Mouse (Mus musculus) left cerebral cortex, adult 9 months (tissue): ENCODE measurements at regions not wholly inside any gene's neighbourhood (a gene's known extent, or its start where the extent isn't known, plus 50 kb on each side); places are given as distances from the start of the nearest gene placed in this dataset.

Experiments
- DNase-seq, 2 experiments: peaks; one replicate each; pipeline ENCODE4 v3.0.0; 2022; ENCODE audit warnings: low spot score in 2 of 2

GRCm38 (mm10) chr9:43617632-43618031, 126.2 kb upstream of the Nectin1 start:
- DNase-seq = no peak

- no peak for DNase-seq
Measured at GRCm38 (mm10) chr9:43627558-43627957, 116.2 kb upstream of the Nectin1 start.

GRCm38 (mm10) chr9:43628786-43629185, 115.0 kb upstream of the Nectin1 start:
- DNase-seq = no peak

GRCm38 (mm10) chr9:43636372-43636965, 107.3 kb upstream of the Nectin1 start:
- DNase-seq = no peak

GRCm38 (mm10) chr9:43658186-43658585, 85.6 kb upstream of the Nectin1 start:
- no peak for DNase-seq

GRCm38 (mm10) chr9:43659237-43659636, 84.5 kb upstream of the Nectin1 start:
- DNase-seq = no peak

- no peak for DNase-seq
Measured at GRCm38 (mm10) chr9:43660151-43660550, 83.6 kb upstream of the Nectin1 start.

- DNase-seq = no peak
Measured at GRCm38 (mm10) chr9:43660896-43661563, 82.8 kb upstream of the Nectin1 start.

- peak in 1 of 2 experiments; percentile 15 for DNase-seq
Measured at GRCm38 (mm10) chr9:43661646-43662045, 82.1 kb upstream of the Nectin1 start.

GRCm38 (mm10) chr9:43667386-43667785, 76.4 kb upstream of the Nectin1 start:
- DNase-seq = no peak

- DNase-seq = no peak
Measured at GRCm38 (mm10) chr9:43667974-43668373, 75.8 kb upstream of the Nectin1 start.

GRCm38 (mm10) chr9:43668731-43669130, 75.1 kb upstream of the Nectin1 start:
- no peak for DNase-seq

- DNase-seq = no peak
Measured at GRCm38 (mm10) chr9:43670563-43670962, 73.2 kb upstream of the Nectin1 start.

GRCm38 (mm10) chr9:43673171-43673680, 70.6 kb upstream of the Nectin1 start:
- DNase-seq = no peak

GRCm38 (mm10) chr9:43674321-43674720, 69.5 kb upstream of the Nectin1 start:
- DNase-seq = no peak

- no peak for DNase-seq
Measured at GRCm38 (mm10) chr9:43676011-43676410, 67.8 kb upstream of the Nectin1 start.

GRCm38 (mm10) chr9:43679331-43679730, 64.5 kb upstream of the Nectin1 start:
- DNase-seq = no peak

GRCm38 (mm10) chr9:43681317-43681716, 62.5 kb upstream of the Nectin1 start:
- DNase-seq = peak in 1 of 2 experiments; percentile 35

- no peak for DNase-seq
Measured at GRCm38 (mm10) chr9:43682102-43682501, 61.7 kb upstream of the Nectin1 start.

GRCm38 (mm10) chr9:43684596-43684995, 59.2 kb upstream of the Nectin1 start:
- DNase-seq = no peak

- no peak for DNase-seq
Measured at GRCm38 (mm10) chr9:43692015-43692414, 51.8 kb upstream of the Nectin1 start.

- peak in 1 of 2 experiments; percentile 85 for DNase-seq
Measured at GRCm38 (mm10) chr9:43692538-43692937, 51.2 kb upstream of the Nectin1 start.
